Mouse (Mus musculus) stomach, embryonic 14.5 days (tissue): ENCODE data around the gene Ext2. TPM values are rescaled to one million over a fixed set of nuclear protein-coding genes. Genes with fewer than 3 reads are reported as not detected.

Experiments
- ATAC-seq: fragments of 200-750 bp; cut with Nextera tagmentation; 2 replicates; pipeline ENCODE4 v1.8.0; 2017; ENCODE audit warnings: low read depth, moderate TSS enrichment; ENCODE audit not compliant: insufficient number of reproducible peaks, insufficient read depth, low FRiP score
- H3K27ac ChIP-seq: fragments of 300-500 bp; sonication (generic); 2 replicates; pipeline ENCODE4 v1.5.1; 2014; ENCODE audit warnings: mild to moderate bottlenecking, low read length, moderate library complexity, mixed read lengths
- H3K27me3 ChIP-seq: fragments of 300-500 bp; sonication (generic); 2 replicates; pipeline ENCODE4 v1.6.1; 2014; ENCODE audit warnings: low read length, control low read depth, mixed read lengths; ENCODE audit not compliant: control insufficient read depth, insufficient read depth
- H3K36me3 ChIP-seq: fragments of 300-500 bp; sonication (generic); 2 replicates; pipeline ENCODE4 v1.6.1; 2014; ENCODE audit warnings: mild to moderate bottlenecking, control low read depth, low read length, moderate library complexity, mixed read lengths; ENCODE audit not compliant: control insufficient read depth, insufficient read depth
- H3K4me1 ChIP-seq: fragments of 300-500 bp; sonication (generic); 2 replicates; pipeline ENCODE4 v1.6.1; 2014; ENCODE audit warnings: low read length, control low read depth, mixed read lengths; ENCODE audit not compliant: control insufficient read depth, insufficient read depth
- H3K4me2 ChIP-seq: fragments of 300-500 bp; sonication (generic); replicated peaks from 2 replicates; pipeline ENCODE4 v1.6.1; 2014; ENCODE audit warnings: low read depth, low read length, control low read depth
- H3K4me3 ChIP-seq: fragments of 300-500 bp; sonication (generic); 2 replicates; pipeline ENCODE4 v1.5.1; 2014; ENCODE audit warnings: low read depth, low read length, control low read depth
- H3K9ac ChIP-seq: fragments of 300-500 bp; sonication (generic); replicated peaks from 2 replicates; pipeline ENCODE4 v1.6.1; 2014; ENCODE audit warnings: low read depth, mild to moderate bottlenecking, control low read depth, low read length, moderate library complexity, mixed read lengths
- H3K9me3 ChIP-seq: fragments of 300-500 bp; sonication (generic); 2 replicates; pipeline ENCODE4 v1.6.1; 2016; ENCODE audit warnings: low read depth, low read length, control low read depth; ENCODE audit not compliant: control insufficient read depth
- WGBS: fragments of 180-500 bp; shearing (Covaris S2); extraction: QIAGEN DNeasy Blood & Tissue Kit; methylation state at CpG from one replicate; pipeline ENCODE4 v1.1.7; 2014; 5-methylcytosine and 5-hydroxymethylcytosine counted together
- polyA plus RNA-seq: library from polyadenylated mRNA; unstranded; fragments of >200 nt; fragmentation: Nextera tagmentation; extraction: Ambion mirVana; gene quantifications from 2 replicates; pipeline ENCODE4 v1.2.1, GENCODE M21; 2014

Ext2 gene
- polyA plus RNA-seq, 1 experiment from 2014 or later = 113 TPM

DNA sequence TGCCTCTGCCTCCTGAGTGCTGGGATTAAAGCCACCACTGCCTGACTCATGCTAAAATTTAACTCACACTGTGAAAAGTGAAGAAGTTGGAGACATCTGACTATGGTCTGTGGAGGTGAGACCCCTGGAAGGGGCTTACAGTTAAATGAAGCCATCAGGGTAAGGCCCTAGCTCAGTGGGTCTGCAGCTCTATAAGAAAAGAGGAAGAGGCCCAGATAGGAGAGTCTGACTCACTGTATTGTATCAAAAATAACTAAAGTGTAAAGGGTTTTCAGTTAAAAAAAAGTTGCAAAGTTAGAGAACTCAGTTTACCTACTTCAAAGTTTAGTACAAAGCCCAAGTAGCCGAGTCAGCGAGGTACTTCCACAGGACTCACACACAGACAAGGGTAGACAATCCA, 19.4 kb downstream of the Ext2 start:
- Histone ChIP-seq H3K4me3 (no peak overlapping the region), H3K36me3 (peaks cover 25% of the 10 kb centered on the region), H3K27ac (no peak overlapping the region), H3K4me1 (no peaks in the 10 kb centered on the region), H3K9ac (no peak overlapping the region), H3K27me3 (no peaks in the 10 kb centered on the region), H3K4me2 (no peak overlapping the region), H3K9me3 (no peaks in the 10 kb centered on the region)
- WGBS = 96% methylated on average over 2 of the region's 2 CpGs
- no peak for ATAC-seq

GRCm38 (mm10) chr2:93801097-93801496, 21.3 kb downstream of the Ext2 start:
- H3K4me3 ChIP-seq = no peak overlapping the region
- H3K4me2 ChIP-seq = no peak overlapping the region
- H3K9me3 ChIP-seq = no peaks in the 10 kb centered on the region
- WGBS = 81% methylated on average over 7 of the region's 7 CpGs
- H3K9ac ChIP-seq = no peak overlapping the region
- no peaks in the 10 kb centered on the region for H3K27me3 ChIP-seq
- no peak for ATAC-seq
- H3K27ac ChIP-seq = no peak overlapping the region
- H3K36me3 ChIP-seq = peaks cover 24% of the 10 kb centered on the region
- no peaks in the 10 kb centered on the region for H3K4me1 ChIP-seq

GRCm38 (mm10) chr2:93797162-93797795, 25.1 kb downstream of the Ext2 start:
- Histone ChIP-seq H3K4me1 (no peaks in the 10 kb centered on the region; the same call in 1 of the 2 replicates), H3K9ac (no peak overlapping the region), H3K27me3 (no peaks in the 10 kb centered on the region), H3K4me3 (no peak overlapping the region), H3K36me3 (peaks cover 40% of the 10 kb centered on the region), H3K9me3 (no peaks in the 10 kb centered on the region), H3K4me2 (no peak overlapping the region), H3K27ac (no peak overlapping the region)
- ATAC-seq = no peak
- 72% methylated on average over 19 of the region's 19 CpGs for WGBS

DNA sequence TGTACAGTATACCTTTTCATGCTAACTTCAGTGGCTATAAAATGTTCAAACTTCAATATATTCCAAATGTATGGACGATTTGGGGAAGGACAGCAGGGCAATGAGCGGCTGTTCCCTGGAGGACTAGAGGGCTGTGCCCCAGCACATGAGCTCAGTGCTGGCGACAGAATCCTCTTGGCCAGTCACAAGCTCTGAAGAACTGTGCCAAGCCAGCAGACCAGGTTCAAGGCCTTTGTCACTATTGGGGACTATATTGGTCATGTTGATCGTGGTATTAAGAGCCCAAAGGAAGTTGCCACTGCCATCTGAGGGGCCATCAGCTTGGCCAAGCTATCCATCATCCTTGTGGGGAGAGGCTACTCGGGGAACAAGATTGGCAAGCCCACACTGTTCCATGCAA, 28.0 kb downstream of the Ext2 start:
- Histone ChIP-seq H3K9me3 (no peaks in the 10 kb centered on the region), H3K27me3 (no peaks in the 10 kb centered on the region), H3K4me2 (no peak overlapping the region), H3K27ac (no peak overlapping the region), H3K4me1 (peaks cover 8% of the 10 kb centered on the region), H3K4me3 (no peak overlapping the region), H3K9ac (no peak overlapping the region), H3K36me3 (peaks cover 33% of the 10 kb centered on the region)
- ATAC-seq = no peak
- 83% methylated on average over 5 of the region's 5 CpGs for WGBS

- 38% methylated on average over 13 of the region's 13 CpGs for WGBS
- peaks cover 8% of the 10 kb centered on the region for H3K4me1 ChIP-seq
- peak; percentile 71; the same call in 1 of the 2 replicates for ATAC-seq
- no peaks in the 10 kb centered on the region for H3K9me3 ChIP-seq
- H3K36me3 ChIP-seq = peaks cover 24% of the 10 kb centered on the region
- peak overlapping the region; percentile 12; the same call in 1 of the 2 replicates for H3K27ac ChIP-seq
- H3K9ac ChIP-seq = no peak overlapping the region
- H3K27me3 ChIP-seq = no peaks in the 10 kb centered on the region
- H3K4me2 ChIP-seq = no peak overlapping the region
- no peak overlapping the region for H3K4me3 ChIP-seq
These were observed 30.6 kb downstream of the Ext2 start for GRCm38 (mm10) chr2:93791516-93792499.

DNA sequence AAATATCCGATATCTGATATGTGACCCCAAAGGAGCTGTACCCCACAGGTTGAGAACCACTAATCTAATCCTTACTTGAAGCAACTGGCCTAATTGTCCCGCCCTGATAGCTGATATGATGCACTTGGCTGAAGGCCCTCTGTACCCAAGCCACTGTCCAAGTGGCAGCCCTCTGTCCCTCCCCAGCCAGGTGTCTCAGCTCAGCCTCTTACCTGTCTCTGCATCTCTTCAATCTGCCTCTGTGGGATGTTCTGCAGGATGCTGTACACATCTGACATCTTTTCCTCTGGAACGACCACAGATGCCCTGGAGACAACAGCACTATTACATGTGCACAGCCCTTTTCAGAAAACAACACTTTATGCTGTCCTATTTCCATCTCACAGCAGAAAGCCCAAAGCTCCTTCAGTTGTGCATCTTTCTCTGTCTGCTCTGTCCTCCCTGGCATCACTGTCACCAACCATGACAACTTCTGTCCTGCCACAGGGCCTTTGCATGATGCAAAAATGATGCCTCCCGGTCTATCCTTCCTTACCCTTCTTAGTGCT, 31.5 kb downstream of the Ext2 start:
- Histone ChIP-seq H3K4me2 (no peak overlapping the region), H3K4me1 (peaks cover 8% of the 10 kb centered on the region), H3K9me3 (no peaks in the 10 kb centered on the region), H3K9ac (no peak overlapping the region), H3K27ac (peak overlapping the region; percentile 6; the same call in 1 of the 2 replicates), H3K4me3 (no peak overlapping the region), H3K27me3 (no peaks in the 10 kb centered on the region), H3K36me3 (peaks cover 20% of the 10 kb centered on the region)
- WGBS = 80% methylated on average over 4 of the region's 4 CpGs
- no peak for ATAC-seq

GRCm38 (mm10) chr2:93788557-93788956, 33.8 kb downstream of the Ext2 start:
- H3K9me3 ChIP-seq = no peaks in the 10 kb centered on the region
- H3K4me1 ChIP-seq = peaks cover 8% of the 10 kb centered on the region
- no peak overlapping the region for H3K27ac ChIP-seq
- WGBS = 86% methylated on average over 5 of the region's 5 CpGs
- peaks cover 6% of the 10 kb centered on the region; the same call in 1 of the 2 replicates for H3K36me3 ChIP-seq
- H3K4me3 ChIP-seq = no peak overlapping the region
- H3K27me3 ChIP-seq = no peaks in the 10 kb centered on the region
- no peak for ATAC-seq
- no peak overlapping the region for H3K4me2 ChIP-seq
- H3K9ac ChIP-seq = no peak overlapping the region

DNA sequence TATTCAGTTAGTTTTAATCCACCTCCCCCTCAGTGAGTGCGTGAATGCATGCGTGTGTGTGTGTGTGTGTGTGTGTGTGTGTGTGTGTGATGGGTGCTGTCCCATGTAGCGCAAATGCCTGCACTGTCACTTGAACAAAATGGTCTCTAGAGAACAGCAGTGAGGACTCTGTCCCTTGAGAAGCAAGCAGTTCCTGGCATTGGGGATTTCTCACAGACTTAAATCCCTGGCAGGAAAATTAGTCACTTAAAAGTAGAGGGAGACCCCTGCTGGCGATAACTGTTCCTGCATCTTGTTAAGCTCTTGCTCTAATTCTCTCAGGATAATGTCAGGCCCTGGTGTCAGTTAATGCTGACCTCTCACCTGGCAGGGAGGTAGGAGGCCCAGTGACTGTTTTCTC, 36.2 kb downstream of the Ext2 start:
- peaks cover 3% of the 10 kb centered on the region; the same call in 1 of the 2 replicates for H3K36me3 ChIP-seq
- WGBS = 44% methylated on average over 4 of the region's 4 CpGs
- no peak for ATAC-seq
- no peak overlapping the region for H3K4me2 ChIP-seq
- no peaks in the 10 kb centered on the region for H3K27me3 ChIP-seq
- no peak overlapping the region for H3K9ac ChIP-seq
- H3K9me3 ChIP-seq = no peaks in the 10 kb centered on the region
- H3K4me3 ChIP-seq = no peak overlapping the region
- H3K27ac ChIP-seq = no peak overlapping the region
- no peaks in the 10 kb centered on the region for H3K4me1 ChIP-seq
